Mouse (Mus musculus): ENCODE results near the gene Steap4.

GRCm38 (mm10) chr5:7959286-7959685 lies 971 bp upstream of the Steap4 start:
- TF ChIP-seq POLR2A (IDR thresholded peaks at IDR 0.05; ENCODE audit: insufficient read length, low read depth) = no peak
- TF ChIP-seq E2F4 (IDR thresholded peaks at IDR 0.05; ENCODE audit: insufficient read depth) = no peak
- TF ChIP-seq TCF12 (IDR thresholded peaks at IDR 0.05; ENCODE audit: insufficient read depth, poor library complexity, severe bottlenecking) = no peak
- TF ChIP-seq USF1 (IDR thresholded peaks at IDR 0.05; ENCODE audit: low read depth) = no peak
- TF ChIP-seq CEBPB (IDR thresholded peaks at IDR 0.05; ENCODE audit: insufficient read depth, poor library complexity, severe bottlenecking) = no peak
- no peak for TF ChIP-seq MAX (IDR thresholded peaks at IDR 0.05; ENCODE audit: low read depth)
- no peak for TF ChIP-seq POLR2AphosphoS2 (IDR thresholded peaks at IDR 0.05; ENCODE audit: insufficient read length, low read depth)

Data from myocyte (in vitro differentiated cells).